Mouse (Mus musculus): ENCODE results near the gene Mus81. TPM values are rescaled to one million over a fixed set of nuclear protein-coding genes. Genes with fewer than 3 reads are reported as not detected.

The Mus81 gene
- 43.1 and 55.9 TPM in 2 replicates for polyA plus RNA-seq (2011; ENCODE audit: insufficient read depth, insufficient read length, low replicate concordance, missing spikeins)

DNA sequence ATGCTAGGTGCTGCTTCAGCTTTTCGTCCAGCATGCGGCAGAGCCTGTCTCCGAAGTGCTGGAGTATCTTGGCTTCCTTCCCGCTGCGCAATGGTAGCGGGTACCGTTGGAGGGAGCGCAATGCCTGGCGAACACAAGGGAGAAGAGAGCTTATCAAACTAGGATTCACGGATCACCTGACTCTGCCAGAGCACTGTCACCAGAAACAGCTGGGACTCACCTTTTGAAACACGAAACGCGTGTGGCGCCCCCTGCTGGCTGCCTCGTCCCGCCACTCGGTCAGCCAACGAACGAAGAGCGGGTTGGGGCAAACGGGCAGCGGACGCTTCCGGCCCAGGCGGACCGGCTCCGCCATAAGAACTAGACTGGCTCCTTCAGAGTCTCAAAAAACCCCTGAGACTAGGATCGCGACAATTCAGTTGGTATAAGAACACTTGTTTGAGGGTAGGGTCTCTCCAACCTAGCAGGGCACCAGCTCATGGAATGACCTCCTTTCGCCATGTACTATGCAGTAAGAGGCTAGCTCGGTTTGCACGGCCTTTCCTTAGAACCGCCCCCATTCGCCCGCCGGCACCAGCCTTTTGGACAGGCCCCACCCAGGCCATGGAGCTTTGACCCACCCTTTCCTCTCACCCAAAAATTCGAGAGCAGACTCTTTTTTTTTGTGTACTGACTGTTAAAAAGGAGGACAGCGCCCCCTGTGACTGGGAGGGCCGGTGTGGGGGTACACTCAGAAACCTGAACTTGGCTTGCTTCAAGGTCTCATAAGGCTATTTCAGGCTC lies at the start of gene Mus81:
TSS of gene Mus81 (minus strand) at position 635 of the 783 bp plus-strand sequence.
- H3K4me3 ChIP-seq (replicated peaks; ENCODE audit: control insufficient read depth, low read depth, low read length) = peak within 1 kb of the TSS; percentile 94
- TF ChIP-seq CTCF (IDR thresholded peaks at IDR 0.05; ENCODE audit: control insufficient read depth, insufficient read depth, low read length) (peak; percentile 86), POLR2A (IDR thresholded peaks at IDR 0.05; ENCODE audit: borderline replicate concordance, control insufficient read depth, low read depth, low read length) (peak; percentile 78)
- peak within 1 kb of the TSS; percentile 94 for H3K27ac ChIP-seq (ENCODE audit: control insufficient read depth, insufficient read depth, low read depth, low read length, poor library complexity)
- peaks cover 2% of the 10 kb centered on the region; the same call in 1 of the 2 replicates for H3K4me1 ChIP-seq (ENCODE audit: control insufficient read depth, insufficient read depth, low read length)
- WGBS = under 1% methylated on average over 39 of the region's 39 CpGs

DNA sequence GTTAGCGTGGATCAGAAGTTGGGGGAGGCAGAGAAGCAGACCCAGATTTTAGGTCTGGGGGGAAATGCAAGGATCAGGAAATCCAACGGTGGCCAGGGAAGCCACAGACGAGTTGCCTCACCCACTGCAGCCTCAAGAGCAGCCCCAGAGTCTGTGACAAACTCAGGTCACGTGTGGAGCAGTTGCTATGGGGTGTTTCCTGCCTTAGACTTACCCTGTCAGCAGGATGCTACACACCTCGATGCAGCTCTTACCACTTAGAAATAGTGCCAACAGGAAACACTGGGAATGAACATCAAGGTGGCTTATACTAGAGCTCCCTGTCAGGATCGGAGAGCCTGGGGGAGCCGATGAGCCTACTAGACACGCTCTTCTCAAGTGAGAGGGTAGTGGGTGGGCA lies 44.3 kb upstream of the Mus81 start:
- H3K4me1 ChIP-seq (ENCODE audit: control insufficient read depth, insufficient read depth, low read length) = peaks cover 4% of the 10 kb centered on the region; the same call in 1 of the 2 replicates
- no peak for TF ChIP-seq CTCF (IDR thresholded peaks at IDR 0.05; ENCODE audit: control insufficient read depth, insufficient read depth, low read length)
- no peak for TF ChIP-seq POLR2A (IDR thresholded peaks at IDR 0.05; ENCODE audit: borderline replicate concordance, control insufficient read depth, low read depth, low read length)
- whole genome bisulfite sequencing = 47% methylated on average over 8 of the region's 8 CpGs
- no peak overlapping the region for H3K4me3 ChIP-seq (replicated peaks; ENCODE audit: control insufficient read depth, low read depth, low read length)
- H3K27ac ChIP-seq (ENCODE audit: control insufficient read depth, insufficient read depth, low read depth, low read length, poor library complexity) = no peak overlapping the region

DNA sequence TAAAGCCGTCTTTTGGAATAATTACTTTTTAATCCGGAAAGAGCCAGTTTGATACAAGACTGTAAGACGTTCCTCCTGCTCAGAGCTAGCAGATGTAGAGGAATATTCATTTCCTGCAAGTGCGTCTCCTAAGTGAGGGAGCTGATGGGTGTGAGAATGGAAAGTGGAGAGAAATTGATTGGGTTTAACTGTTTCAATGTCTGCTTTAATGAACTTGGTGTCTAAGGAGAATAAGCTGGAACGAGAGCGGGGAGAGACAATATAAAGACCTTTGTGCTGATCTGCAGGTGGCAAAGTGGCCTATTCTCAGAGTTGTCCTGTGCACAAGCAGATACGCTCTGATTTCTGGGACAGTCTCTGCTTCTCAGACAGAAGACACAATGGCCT lies 41.9 kb upstream of the Mus81 start:
- Histone ChIP-seq H3K27ac (ENCODE audit: control insufficient read depth, insufficient read depth, low read depth, low read length, poor library complexity) (no peak overlapping the region), H3K4me1 (ENCODE audit: control insufficient read depth, insufficient read depth, low read length) (peaks cover 3% of the 10 kb centered on the region; the same call in 1 of the 2 replicates), H3K4me3 (replicated peaks; ENCODE audit: control insufficient read depth, low read depth, low read length) (no peak overlapping the region)
- TF ChIP-seq CTCF (IDR thresholded peaks at IDR 0.05; ENCODE audit: control insufficient read depth, insufficient read depth, low read length) (no peak), POLR2A (IDR thresholded peaks at IDR 0.05; ENCODE audit: borderline replicate concordance, control insufficient read depth, low read depth, low read length) (no peak)
- WGBS = 83% methylated on average over 7 of the region's 7 CpGs

DNA sequence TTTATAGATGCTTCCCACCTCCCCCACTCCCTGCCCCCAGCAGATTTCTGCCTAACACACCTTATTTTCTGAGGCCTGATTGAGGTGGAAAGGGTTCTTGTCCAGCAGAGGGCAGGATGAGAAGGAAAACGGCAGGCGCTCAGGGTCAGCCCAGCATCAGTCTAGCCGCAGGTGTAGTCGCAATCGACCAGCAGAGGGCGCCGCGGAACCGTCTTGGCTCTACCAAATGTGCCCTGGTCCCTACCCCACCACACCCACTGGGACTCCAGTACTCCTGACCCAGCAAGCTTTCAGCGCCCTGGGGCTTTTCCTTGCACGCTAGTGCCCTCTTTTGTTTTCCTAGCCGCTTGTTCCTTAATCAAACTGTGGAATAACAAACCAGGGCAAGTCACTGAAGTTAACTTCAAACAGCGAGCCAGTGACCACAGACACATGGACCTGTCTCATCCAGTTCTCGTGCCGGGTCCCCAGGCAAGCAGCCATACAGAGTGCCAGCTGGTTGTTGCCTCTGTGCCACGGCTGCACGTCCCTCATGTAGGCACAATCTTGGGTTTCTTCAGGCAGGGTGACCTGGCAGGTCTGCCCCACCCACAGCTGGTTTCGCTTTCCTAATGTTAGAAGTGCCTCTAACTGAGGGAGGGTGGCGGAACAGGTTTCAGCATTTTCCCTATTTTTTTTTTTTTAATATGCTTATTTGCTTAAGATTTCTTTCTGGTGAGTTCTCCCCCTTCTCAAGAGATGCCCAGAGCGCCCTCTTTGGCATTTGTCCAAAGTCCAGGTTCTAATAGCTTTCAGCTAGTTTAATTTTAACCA lies 41.3 kb upstream of the Mus81 start:
- Histone ChIP-seq H3K4me1 (ENCODE audit: control insufficient read depth, insufficient read depth, low read length) (peaks cover 3% of the 10 kb centered on the region; the same call in 1 of the 2 replicates), H3K4me3 (replicated peaks; ENCODE audit: control insufficient read depth, low read depth, low read length) (peak overlapping the region; percentile 46), H3K27ac (ENCODE audit: control insufficient read depth, insufficient read depth, low read depth, low read length, poor library complexity) (no peak overlapping the region)
- TF ChIP-seq POLR2A (IDR thresholded peaks at IDR 0.05; ENCODE audit: borderline replicate concordance, control insufficient read depth, low read depth, low read length) (peak; percentile 36; the same call in 1 of the 2 replicates), CTCF (IDR thresholded peaks at IDR 0.05; ENCODE audit: control insufficient read depth, insufficient read depth, low read length) (peak; percentile 99)
- 13% methylated on average over 20 of the region's 20 CpGs for WGBS

DNA sequence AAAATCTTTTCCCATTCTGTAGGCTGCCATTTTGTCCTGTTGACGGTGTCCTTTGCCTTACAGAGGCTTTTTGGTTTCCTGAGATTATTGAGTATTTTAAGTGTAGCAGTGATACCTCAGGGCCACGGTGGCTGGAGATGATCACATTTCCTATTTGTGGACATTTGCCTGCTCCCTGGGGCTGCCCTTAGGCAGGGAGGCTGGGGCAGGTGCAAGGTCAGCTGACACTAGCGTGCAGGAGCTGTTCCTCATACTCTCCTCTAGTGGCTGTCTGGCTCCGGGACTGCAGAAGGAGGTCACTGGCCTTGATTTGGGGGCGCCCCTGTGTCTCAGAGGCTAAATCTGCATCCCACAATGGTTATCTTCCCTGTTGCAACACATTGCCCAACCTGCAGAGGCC lies 37.0 kb upstream of the Mus81 start:
- WGBS = 70% methylated on average over 5 of the region's 5 CpGs

DNA sequence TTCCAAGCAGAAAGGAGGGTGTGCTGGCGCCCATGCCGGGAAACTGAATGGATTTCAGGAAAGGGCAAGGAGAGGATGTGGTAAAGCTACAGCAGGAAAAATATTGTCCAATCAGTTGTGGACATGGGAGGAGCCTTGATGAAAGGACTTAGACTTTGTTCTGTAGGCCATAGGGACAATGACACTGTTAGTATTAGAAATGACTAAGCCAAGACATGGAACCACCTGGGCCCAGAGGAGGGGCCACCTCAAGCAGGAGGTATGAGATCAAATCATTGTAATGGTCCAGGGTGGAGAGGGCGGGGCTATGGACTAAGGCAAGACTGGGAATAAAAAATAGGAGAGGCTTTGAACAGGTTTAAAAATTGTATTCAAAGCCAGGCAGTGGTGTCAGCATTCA lies 30.5 kb upstream of the Mus81 start:
- Histone ChIP-seq H3K4me3 (replicated peaks; ENCODE audit: control insufficient read depth, low read depth, low read length) (no peak overlapping the region), H3K27ac (ENCODE audit: control insufficient read depth, insufficient read depth, low read depth, low read length, poor library complexity) (no peak overlapping the region), H3K4me1 (ENCODE audit: control insufficient read depth, insufficient read depth, low read length) (no peaks in the 10 kb centered on the region)
- TF ChIP-seq POLR2A (IDR thresholded peaks at IDR 0.05; ENCODE audit: borderline replicate concordance, control insufficient read depth, low read depth, low read length) = no peak
- no peak for TF ChIP-seq CTCF (IDR thresholded peaks at IDR 0.05; ENCODE audit: control insufficient read depth, insufficient read depth, low read length)
- 78% methylated on average over 3 of the region's 3 CpGs for WGBS

More for the DNA sequence above, 37.0 kb upstream of the Mus81 start:
- Histone ChIP-seq H3K27ac (ENCODE audit: control insufficient read depth, insufficient read depth, low read depth, low read length, poor library complexity) (no peak overlapping the region), H3K4me1 (ENCODE audit: control insufficient read depth, insufficient read depth, low read length) (peaks cover 3% of the 10 kb centered on the region; the same call in 1 of the 2 replicates), H3K4me3 (replicated peaks; ENCODE audit: control insufficient read depth, low read depth, low read length) (no peak overlapping the region)
- TF ChIP-seq CTCF (IDR thresholded peaks at IDR 0.05; ENCODE audit: control insufficient read depth, insufficient read depth, low read length) = no peak
- TF ChIP-seq POLR2A (IDR thresholded peaks at IDR 0.05; ENCODE audit: borderline replicate concordance, control insufficient read depth, low read depth, low read length) = no peak

DNA sequence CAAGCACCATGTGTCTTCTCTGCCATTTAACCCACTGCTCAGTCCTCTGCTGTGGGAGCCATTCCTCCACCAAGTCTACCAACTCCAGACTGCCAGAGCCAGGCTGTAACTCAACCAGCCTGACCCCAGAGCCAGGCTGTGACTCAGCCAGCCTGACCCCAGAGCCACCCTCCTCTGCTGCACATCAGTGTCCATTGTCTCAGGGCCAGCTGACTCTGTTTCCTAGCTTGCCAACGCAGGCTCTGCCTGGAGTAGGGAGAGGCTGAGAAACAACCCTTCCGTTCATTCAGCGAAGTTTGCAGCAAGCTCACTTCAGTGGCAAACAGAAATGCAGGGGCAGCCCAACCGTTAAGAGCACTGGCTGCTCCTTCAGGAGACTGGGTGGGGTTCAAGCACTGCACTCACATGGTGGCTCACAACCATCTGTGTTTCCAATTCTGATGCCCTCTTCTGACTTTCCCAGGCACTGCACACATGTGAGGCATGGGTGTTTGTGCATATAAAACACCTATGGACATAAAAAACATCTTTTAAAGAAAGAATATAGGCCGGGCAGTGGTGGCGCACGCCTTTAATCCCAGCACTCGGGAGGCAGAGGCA lies 28.8 kb upstream of the Mus81 start:
- TF ChIP-seq CTCF (IDR thresholded peaks at IDR 0.05; ENCODE audit: control insufficient read depth, insufficient read depth, low read length) = no peak
- no peak for TF ChIP-seq POLR2A (IDR thresholded peaks at IDR 0.05; ENCODE audit: borderline replicate concordance, control insufficient read depth, low read depth, low read length)
- WGBS = 79% methylated on average over 8 of the region's 8 CpGs
- Histone ChIP-seq H3K4me1 (ENCODE audit: control insufficient read depth, insufficient read depth, low read length) (no peaks in the 10 kb centered on the region; the same call in 1 of the 2 replicates), H3K4me3 (replicated peaks; ENCODE audit: control insufficient read depth, low read depth, low read length) (no peak overlapping the region), H3K27ac (ENCODE audit: control insufficient read depth, insufficient read depth, low read depth, low read length, poor library complexity) (no peak overlapping the region)

Measured in bone marrow, adult 2 months (tissue).